Mouse (Mus musculus) embryo, embryonic 11.5 days (tissue): ENCODE data around the gene Otp.

Source experiments
- DNase-seq: peaks from one replicate; pipeline ENCODE4 v3.0.0-alpha.2; 2012; ENCODE audit warnings: low read depth, low spot score

The Otp gene

GRCm38 (mm10) chr13:94875396-94875880, at the start of gene Otp:
Gene Otp, plus strand, starts transcription at chr13:94875602.
- DNase-seq, result no peak

- no peak for DNase-seq
Measured at GRCm38 (mm10) chr13:94826389-94826788, 49.0 kb upstream of the Otp start.

GRCm38 (mm10) chr13:94826986-94827385, 48.4 kb upstream of the Otp start:
- DNase-seq, result no peak

DNA sequence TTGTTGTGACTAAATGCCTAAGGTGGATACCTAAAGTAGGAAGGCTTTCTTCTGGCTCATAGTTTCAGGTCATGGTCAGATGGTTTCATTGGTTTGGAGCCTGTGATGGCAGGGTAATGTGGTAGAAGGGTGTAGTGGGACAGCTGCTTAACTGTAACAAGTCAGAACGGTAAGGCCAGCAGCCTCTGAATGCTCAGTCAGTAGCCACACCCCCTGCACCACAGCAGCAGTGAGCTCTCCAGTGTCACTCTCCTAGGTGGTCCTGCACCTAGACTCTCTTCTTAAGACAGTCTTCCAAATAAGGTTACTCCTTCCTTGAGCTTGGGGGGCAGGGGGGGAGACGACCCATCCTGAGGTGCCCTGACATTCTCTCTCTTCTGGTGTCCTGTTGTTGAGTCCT, 47.6 kb upstream of the Otp start:
- no peak for DNase-seq

- no peak for DNase-seq
Measured at GRCm38 (mm10) chr13:94838047-94838720, 37.2 kb upstream of the Otp start.

DNA sequence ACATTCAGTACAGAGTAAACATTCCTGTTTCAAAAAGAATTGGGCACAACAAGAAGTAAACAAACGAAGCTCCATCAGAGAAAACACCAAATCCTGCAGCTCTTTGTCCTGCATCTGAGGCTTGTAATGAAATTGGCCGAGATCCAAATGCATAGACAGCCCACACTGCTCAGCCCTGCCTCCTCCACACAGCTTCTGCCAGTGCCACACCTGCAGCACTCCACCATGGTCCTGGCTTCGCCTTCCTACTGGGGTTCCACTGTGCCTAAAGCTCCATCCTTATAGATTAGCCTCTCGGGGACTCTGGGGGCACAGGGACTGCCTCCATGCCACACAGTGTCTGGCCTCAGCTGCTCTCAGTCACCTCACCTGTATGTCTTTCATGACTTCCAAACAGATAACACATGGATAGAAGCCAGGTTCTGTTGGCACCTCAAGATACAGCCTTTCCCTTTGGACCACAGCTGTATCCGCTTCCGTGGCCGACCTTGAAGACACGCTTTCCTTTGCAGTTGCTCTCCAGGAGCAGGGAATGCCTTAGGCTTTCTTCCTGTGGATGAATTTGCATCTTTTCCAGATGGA, 36.6 kb upstream of the Otp start:
- no peak for DNase-seq

- no peak for DNase-seq
Measured at GRCm38 (mm10) chr13:94843236-94843635, 32.2 kb upstream of the Otp start.

- no peak for DNase-seq
Measured at GRCm38 (mm10) chr13:94847870-94848269, 27.5 kb upstream of the Otp start.

GRCm38 (mm10) chr13:94849351-94849750, 26.1 kb upstream of the Otp start:
- no peak for DNase-seq

DNA sequence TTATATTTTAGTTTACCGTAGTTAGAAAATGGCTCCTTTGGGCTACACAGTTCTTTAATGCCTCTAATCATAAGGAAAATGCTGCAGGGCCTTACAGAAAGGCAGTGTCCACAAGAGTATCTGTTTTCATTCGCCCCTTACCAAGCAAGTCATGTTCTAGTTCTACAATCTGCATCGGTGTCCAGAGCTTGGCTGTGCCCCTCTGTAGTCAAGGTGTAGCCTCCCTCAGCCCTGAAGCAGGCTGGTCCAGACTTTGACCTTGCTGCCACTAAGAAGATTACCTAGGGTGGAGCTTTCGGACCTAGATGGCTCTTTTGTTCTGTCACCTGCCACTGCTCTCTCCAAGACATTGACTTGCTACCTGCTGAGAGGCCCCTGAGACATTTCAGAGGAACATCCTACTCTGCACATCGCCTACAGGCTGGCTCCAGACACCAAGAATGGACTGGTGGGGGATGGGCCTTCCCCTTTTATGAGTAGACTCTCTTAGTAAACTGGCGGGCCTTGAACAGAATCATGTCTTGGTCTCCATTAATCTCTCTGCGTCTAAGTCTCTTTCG, 17.3 kb upstream of the Otp start:
- DNase-seq, result no peak

DNA sequence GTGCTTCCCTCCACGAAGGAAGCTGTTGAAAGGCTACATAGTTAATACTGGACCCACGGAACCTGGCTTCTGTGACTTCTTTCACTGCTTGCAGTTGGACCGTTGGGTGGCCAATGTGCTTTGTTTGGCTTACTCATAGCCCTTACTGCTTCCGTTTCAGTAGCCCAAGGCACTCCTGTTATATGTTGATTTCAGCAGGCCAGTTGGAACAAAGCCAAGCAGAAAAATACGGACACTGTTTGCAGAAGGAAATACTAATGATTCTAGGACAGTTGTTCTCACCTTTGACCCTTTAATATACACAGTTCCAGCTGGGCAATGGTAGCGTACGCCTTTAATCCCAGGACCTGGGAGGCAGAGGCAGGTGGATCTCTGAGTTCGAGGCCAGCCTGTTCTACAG, 16.1 kb upstream of the Otp start:
- no peak for DNase-seq

GRCm38 (mm10) chr13:94862491-94863230, 12.7 kb upstream of the Otp start:
- no peak for DNase-seq

GRCm38 (mm10) chr13:94866906-94867305, 8.5 kb upstream of the Otp start:
- DNase-seq, result no peak

GRCm38 (mm10) chr13:94867772-94868171, 7.6 kb upstream of the Otp start:
- no peak for DNase-seq

- no peak for DNase-seq
Measured at GRCm38 (mm10) chr13:94868478-94868950, 6.9 kb upstream of the Otp start.

DNA sequence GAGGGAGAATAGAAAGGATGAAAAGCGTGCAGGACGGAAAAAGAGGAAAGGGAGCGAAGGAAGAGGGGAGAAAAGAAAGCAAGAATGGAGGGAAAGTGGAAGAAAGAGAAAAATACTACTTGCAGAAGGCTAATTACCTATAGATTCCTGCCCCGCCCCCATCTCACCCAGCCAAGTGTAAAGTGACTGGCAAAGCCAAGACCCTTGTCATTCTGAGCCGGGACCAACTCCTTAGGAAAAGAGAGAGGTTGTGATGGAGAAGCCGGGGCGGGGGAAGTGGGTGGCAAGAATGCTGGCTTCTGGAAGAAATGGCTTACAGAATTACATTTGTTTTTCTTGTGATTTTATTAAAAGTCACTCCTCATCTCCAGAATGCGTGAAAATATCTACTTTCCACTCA, 5.9 kb upstream of the Otp start:
- no peak for DNase-seq

- no peak for DNase-seq
Measured at GRCm38 (mm10) chr13:94870071-94870460, 5.3 kb upstream of the Otp start.

DNA sequence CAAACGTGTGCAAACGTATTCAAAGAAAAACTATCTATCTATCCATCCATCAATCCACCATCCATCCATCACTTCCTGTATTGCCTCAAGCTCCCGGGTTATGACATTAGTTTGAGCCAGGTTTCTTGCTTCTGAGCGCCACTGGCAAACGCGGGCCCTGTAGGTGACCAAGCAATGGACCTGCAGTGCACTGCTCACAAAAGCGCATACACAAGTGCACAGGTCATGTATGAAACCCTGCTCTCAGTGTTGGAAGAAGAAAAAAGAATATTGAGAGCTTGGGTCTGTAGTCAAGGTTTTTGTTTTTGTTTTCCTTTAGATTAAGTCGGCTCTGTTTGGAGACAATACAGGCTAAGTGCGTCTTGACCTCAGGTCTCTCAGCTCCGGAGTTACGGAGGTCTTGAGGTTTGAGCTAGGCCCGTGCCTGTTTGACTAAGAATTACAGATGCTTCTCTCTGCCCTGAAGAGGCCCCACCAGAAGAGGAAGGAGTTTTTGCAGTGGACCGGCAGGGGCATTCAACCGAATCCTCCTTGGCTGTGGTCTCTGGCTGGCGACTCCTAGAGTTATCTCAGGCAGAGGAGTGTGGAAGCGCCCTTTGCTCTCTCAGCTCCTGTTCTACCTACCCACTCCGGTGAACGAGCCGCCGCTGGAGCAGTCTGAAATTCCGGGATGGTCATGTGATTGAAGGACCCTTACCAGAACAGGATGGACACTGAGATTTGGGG, 4.8 kb upstream of the Otp start:
- no peak for DNase-seq

GRCm38 (mm10) chr13:94871806-94872320, 3.5 kb upstream of the Otp start:
- DNase-seq, result no peak

DNA sequence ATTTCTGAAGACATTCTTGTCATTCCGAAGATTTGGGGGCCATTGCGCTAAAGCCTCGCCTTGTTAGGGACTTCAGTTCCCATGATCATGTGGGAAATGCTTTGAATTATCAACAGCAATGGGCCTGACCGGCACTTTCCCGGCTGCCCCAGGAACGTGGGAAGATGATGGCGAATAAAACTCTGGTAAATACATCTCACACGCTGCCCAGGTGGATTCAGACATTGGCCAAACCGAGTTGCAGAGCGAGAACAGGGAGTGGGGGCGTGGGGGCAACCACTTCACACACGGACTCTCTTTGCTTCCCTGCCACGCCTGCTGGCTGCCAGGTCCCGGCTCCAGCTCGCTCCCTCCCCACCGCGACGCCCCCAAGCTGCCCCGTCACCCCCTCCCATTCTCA, 3.0 kb upstream of the Otp start:
- no peak for DNase-seq
